In the genomic region with DNA sequence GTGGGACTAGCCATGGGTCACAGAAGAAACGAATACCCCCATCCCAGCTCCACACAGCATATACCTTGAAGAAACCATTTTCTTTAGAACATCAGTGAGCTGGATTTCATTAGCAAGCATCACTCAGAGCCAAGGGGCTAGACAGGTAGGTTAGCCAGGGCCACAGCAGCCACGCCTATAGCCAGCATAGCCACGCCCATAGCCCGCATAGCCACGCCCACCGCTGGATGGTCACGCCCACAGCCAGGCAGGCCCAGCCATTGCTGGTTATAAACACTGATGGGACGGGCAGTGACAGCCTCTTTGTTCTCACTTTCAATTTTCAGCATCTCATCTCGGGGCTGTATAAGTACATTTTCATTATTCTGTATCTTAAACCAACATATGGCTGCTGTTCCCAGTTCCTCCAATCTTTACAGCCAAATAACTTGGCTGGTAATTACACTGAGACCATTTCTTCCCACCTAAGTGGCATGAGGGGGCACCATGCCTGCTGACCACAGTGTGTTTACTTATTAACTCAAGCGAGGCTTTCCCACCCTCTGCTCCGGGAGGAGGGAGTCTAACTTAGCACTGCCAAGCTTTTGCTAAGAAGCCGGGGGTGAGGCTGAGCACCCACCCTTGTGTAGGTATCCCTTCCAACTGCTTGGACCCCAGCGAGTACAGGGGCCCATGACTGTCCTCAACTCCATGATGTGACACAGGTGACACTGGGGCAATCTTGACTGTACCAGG, we compare ENCODE assay signal across 9 mouse cellular contexts. TPM values are rescaled to one million over a fixed set of nuclear protein-coding genes. Genes with fewer than 3 reads are reported as not detected.
DNase-seq lines count a peak whose midpoint lies in the region; ATAC-seq lines count a peak whose summit lies in the region.
"Had no signal": no experiment of that assay in that cellular context is flagged by ENCODE, and none has a peak within 500 bp of the region (broad histone marks: within the 10 kb centered on the region; RNA-seq: fewer than 3 reads in every experiment).

No protein-coding gene starts in this region.

- peak; percentile 50 for DNase-seq in CD4-positive, CD25-positive, alpha-beta regulatory T cell, adult 2 months (ENCODE audit: low read depth, low spot score)
- DNase-seq in ZHBTc4 (ENCODE audit: low read depth, low spot score), result peak; percentile 80
- peak; percentile 51 for DNase-seq in kidney, adult 11 months
- peak; percentile 33 for DNase-seq in lung, postnatal 10 days
- DNase-seq in gastrocnemius, adult 8-10 months (ENCODE audit: low spot score in 2 of 2), result no peak
- no peak for DNase-seq in thymus, postnatal 25 days

- no peak for ATAC-seq in CD4-positive, CD25-positive, alpha-beta regulatory T cell, adult 4 months
- ATAC-seq in hindbrain, embryonic 13.5 days (ENCODE audit: low FRiP score), result no peak
- ATAC-seq: midbrain, embryonic 15.5 days had no signal

- 40% methylated on average over 13 of the region's 13 CpGs for WGBS in hindbrain, embryonic 13.5 days

- no peak overlapping the region for H3K9ac ChIP-seq in hindbrain, embryonic 13.5 days
- H3K9ac ChIP-seq: midbrain, embryonic 15.5 days had no signal

- 0 out of 2 replicates have a peak, but pooled peaks cover 4% of the 10 kb centered on the region for H3K27me3 ChIP-seq in hindbrain, embryonic 13.5 days
- H3K27me3 ChIP-seq: midbrain, embryonic 15.5 days had no signal

- no peak overlapping the region for H3K4me2 ChIP-seq in hindbrain, embryonic 13.5 days
- H3K4me2 ChIP-seq: midbrain, embryonic 15.5 days had no signal

- no peaks in the 10 kb centered on the region for H3K9me3 ChIP-seq in hindbrain, embryonic 13.5 days
- H3K9me3 ChIP-seq: midbrain, embryonic 15.5 days had no signal

- no peak overlapping the region for H3K4me3 ChIP-seq in hindbrain, embryonic 13.5 days
- H3K4me3 ChIP-seq: midbrain, embryonic 15.5 days had no signal

- peaks cover 64% of the 10 kb centered on the region for H3K4me1 ChIP-seq in hindbrain, embryonic 13.5 days (replicated peaks)

- no peak overlapping the region for H3K27ac ChIP-seq in hindbrain, embryonic 13.5 days
- H3K27ac ChIP-seq: midbrain, embryonic 15.5 days had no signal

- no peaks in the 10 kb centered on the region for H3K36me3 ChIP-seq in hindbrain, embryonic 13.5 days
- H3K36me3 ChIP-seq: midbrain, embryonic 15.5 days had no signal

RNA-seq across cellular contexts. Expression of a gene that starts 37.4 kb away (rescaled TPM):
- 1 to 10 TPM; 3.3 to 3.8 TPM for polyA plus RNA-seq in CD4-positive, CD25-positive, alpha-beta regulatory T cell, adult 4 months (2017; shearing (Covaris generic))
- under 1 TPM; 0.02 to 0.36 (median 0.10) TPM for total RNA-seq in gastrocnemius, adult 8-10 months (2022)
- 1.6 and 1.8 TPM in 2 replicates for polyA plus RNA-seq in hindbrain, embryonic 13.5 days (2015; fragmentation: Nextera tagmentation; extraction: Ambion mirVana)

Comparison
In these comparisons a context has a peak if more than half of its experiments do, and no peak if none do; other contexts are left out.
1. DNase-seq: peak in CD4-positive, CD25-positive, alpha-beta regulatory T cell, adult 2 months (single experiment), ZHBTc4 (single experiment), kidney, adult 11 months (single experiment) and lung, postnatal 10 days (single experiment); none in gastrocnemius, adult 8-10 months (0 of 2) and thymus, postnatal 25 days (single experiment).